Mouse (Mus musculus): ENCODE results near the gene Kit.

Gene Kit

GRCm38 (mm10) chr5:75589552-75590346 is 15.0 kb downstream of the Kit start:
- no peak for DNase-seq (ENCODE audit: low read depth, low spot score)

GRCm38 (mm10) chr5:75590961-75591360 is 16.2 kb downstream of the Kit start:
- no peak for DNase-seq (ENCODE audit: low read depth, low spot score)

GRCm38 (mm10) chr5:75591567-75591966 is 16.9 kb downstream of the Kit start:
- no peak for DNase-seq (ENCODE audit: low read depth, low spot score)

GRCm38 (mm10) chr5:75595319-75595718 is 20.6 kb downstream of the Kit start:
- DNase-seq (ENCODE audit: low read depth, low spot score) = no peak

GRCm38 (mm10) chr5:75596211-75596610 is 21.5 kb downstream of the Kit start:
- DNase-seq (ENCODE audit: low read depth, low spot score) = no peak

- no peak for DNase-seq (ENCODE audit: low read depth, low spot score)
Observed at GRCm38 (mm10) chr5:75597316-75597715, 22.6 kb downstream of the Kit start.

- DNase-seq (ENCODE audit: low read depth, low spot score) = no peak
Observed at GRCm38 (mm10) chr5:75598491-75598890, 23.8 kb downstream of the Kit start.

- no peak for DNase-seq (ENCODE audit: low read depth, low spot score)
Observed at GRCm38 (mm10) chr5:75599991-75600390, 25.3 kb downstream of the Kit start.

GRCm38 (mm10) chr5:75604238-75604637 is 29.5 kb downstream of the Kit start:
- DNase-seq (ENCODE audit: low read depth, low spot score) = no peak

GRCm38 (mm10) chr5:75606898-75607297 is 32.2 kb downstream of the Kit start:
- no peak for DNase-seq (ENCODE audit: low read depth, low spot score)

GRCm38 (mm10) chr5:75607971-75608370 is 33.3 kb downstream of the Kit start:
- DNase-seq (ENCODE audit: low read depth, low spot score) = no peak

- DNase-seq (ENCODE audit: low read depth, low spot score) = no peak
Observed at GRCm38 (mm10) chr5:75612380-75612779, 37.7 kb downstream of the Kit start.

GRCm38 (mm10) chr5:75612926-75613325 is 38.2 kb downstream of the Kit start:
- no peak for DNase-seq (ENCODE audit: low read depth, low spot score)

- DNase-seq (ENCODE audit: low read depth, low spot score) = no peak
Observed at GRCm38 (mm10) chr5:75615000-75615571, 40.4 kb downstream of the Kit start.

- no peak for DNase-seq (ENCODE audit: low read depth, low spot score)
Observed at GRCm38 (mm10) chr5:75615624-75616023, 40.9 kb downstream of the Kit start.

GRCm38 (mm10) chr5:75622401-75622800 is 47.7 kb downstream of the Kit start:
- DNase-seq (ENCODE audit: low read depth, low spot score) = no peak

GRCm38 (mm10) chr5:75623007-75623406 is 48.3 kb downstream of the Kit start:
- DNase-seq (ENCODE audit: low read depth, low spot score) = no peak

GRCm38 (mm10) chr5:75623520-75623919 is 48.8 kb downstream of the Kit start:
- no peak for DNase-seq (ENCODE audit: low read depth, low spot score)

GRCm38 (mm10) chr5:75623993-75624706 is 49.4 kb downstream of the Kit start:
- DNase-seq (ENCODE audit: low read depth, low spot score) = no peak

GRCm38 (mm10) chr5:75625059-75625458 is 50.3 kb downstream of the Kit start:
- DNase-seq (ENCODE audit: low read depth, low spot score) = no peak

GRCm38 (mm10) chr5:75626284-75626683 is 51.6 kb downstream of the Kit start:
- DNase-seq (ENCODE audit: low read depth, low spot score) = no peak

GRCm38 (mm10) chr5:75626703-75627102 is 52.0 kb downstream of the Kit start:
- DNase-seq (ENCODE audit: low read depth, low spot score) = no peak

GRCm38 (mm10) chr5:75632257-75632656 is 57.5 kb downstream of the Kit start:
- DNase-seq (ENCODE audit: low read depth, low spot score) = no peak
